Mouse (Mus musculus): Measurements from ENCODE around the gene Cacnb4. TPM values are rescaled to one million over a fixed set of nuclear protein-coding genes. Genes with fewer than 3 reads are reported as not detected.
A peak's percentile ranks its signal among the peaks of the same experiment; 100 is the strongest.

Gene Cacnb4
- total RNA-seq, 2 experiments from 2014 or later = 0.27 to 0.28 TPM

GRCm38 (mm10) chr2:52603935-52604650, 72.5 kb downstream of the Cacnb4 start:
- no peak for DNase-seq

- peak; percentile 9 to 29 for DNase-seq
These were observed 73.2 kb downstream of the Cacnb4 start for GRCm38 (mm10) chr2:52603421-52603820.

GRCm38 (mm10) chr2:52602921-52603320, 73.7 kb downstream of the Cacnb4 start:
- no peak for DNase-seq

GRCm38 (mm10) chr2:52602228-52602627, 74.4 kb downstream of the Cacnb4 start:
- peak; percentile 38 to 57 for DNase-seq

- DNase-seq = no peak
These were observed 79.1 kb downstream of the Cacnb4 start for GRCm38 (mm10) chr2:52597511-52597910.

GRCm38 (mm10) chr2:52593814-52594213, 82.8 kb downstream of the Cacnb4 start:
- no peak for DNase-seq

- DNase-seq = no peak
These were observed 83.4 kb downstream of the Cacnb4 start for GRCm38 (mm10) chr2:52593260-52593659.

GRCm38 (mm10) chr2:52590970-52591347, 85.7 kb downstream of the Cacnb4 start:
- peak; percentile 86 to 92 for DNase-seq

- no peak for DNase-seq
These were observed 86.2 kb downstream of the Cacnb4 start for GRCm38 (mm10) chr2:52590340-52590969.

GRCm38 (mm10) chr2:52589514-52589913, 87.1 kb downstream of the Cacnb4 start:
- DNase-seq = no peak

- DNase-seq = no peak
These were observed 91.2 kb downstream of the Cacnb4 start for GRCm38 (mm10) chr2:52585384-52585783.

GRCm38 (mm10) chr2:52581132-52581781, 95.4 kb downstream of the Cacnb4 start:
- DNase-seq = no peak

GRCm38 (mm10) chr2:52580697-52581096, 95.9 kb downstream of the Cacnb4 start:
- DNase-seq = peak; percentile 57 to 67

- DNase-seq = peak; percentile 69 to 81
These were observed 97.8 kb downstream of the Cacnb4 start for GRCm38 (mm10) chr2:52578846-52579245.

- no peak for DNase-seq
These were observed 98.9 kb downstream of the Cacnb4 start for GRCm38 (mm10) chr2:52577700-52578099.

GRCm38 (mm10) chr2:52576546-52576945, 100.1 kb downstream of the Cacnb4 start:
- DNase-seq = peak; percentile 34 to 39

GRCm38 (mm10) chr2:52575637-52576175, 100.9 kb downstream of the Cacnb4 start:
- DNase-seq = no peak

GRCm38 (mm10) chr2:52574929-52575328, 101.7 kb downstream of the Cacnb4 start:
- no peak for DNase-seq

- DNase-seq = no peak
These were observed 104.4 kb downstream of the Cacnb4 start for GRCm38 (mm10) chr2:52572221-52572620.

GRCm38 (mm10) chr2:52571339-52571968, 105.2 kb downstream of the Cacnb4 start:
- no peak for DNase-seq

- no peak for DNase-seq
These were observed 105.8 kb downstream of the Cacnb4 start for GRCm38 (mm10) chr2:52570781-52571180.

GRCm38 (mm10) chr2:52570171-52570570, 106.5 kb downstream of the Cacnb4 start:
- DNase-seq = no peak

- DNase-seq = no peak
These were observed 108.5 kb downstream of the Cacnb4 start for GRCm38 (mm10) chr2:52568131-52568530.

All from heart, adult 18-20 months (tissue).